Mouse (Mus musculus): ENCODE data around the gene Cdk14. TPM values are rescaled to one million over a fixed set of nuclear protein-coding genes. Genes with fewer than 3 reads are reported as not detected.

Cdk14 gene
- total RNA-seq, 1 experiment from 2014 or later = 10.6 TPM

DNA sequence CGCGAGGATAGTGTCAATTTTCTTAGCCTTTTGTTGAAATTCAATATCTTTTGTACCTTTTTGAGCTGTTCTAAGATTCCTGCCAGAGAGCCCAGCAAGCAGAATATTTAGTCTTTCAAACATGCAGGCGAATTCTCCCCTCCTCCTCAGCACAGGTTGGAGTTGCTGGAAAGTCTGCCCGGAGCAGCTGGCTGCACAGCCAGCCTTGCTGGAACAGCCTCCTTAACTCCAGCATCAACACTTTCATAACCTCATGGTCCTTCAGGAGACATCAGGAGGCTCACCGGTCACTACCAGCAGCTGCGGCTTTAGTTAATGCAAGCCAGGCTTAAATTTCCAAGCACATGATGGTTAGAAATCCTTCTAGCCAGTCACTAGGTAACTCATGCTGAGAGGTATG lies 105.8 kb downstream of the Cdk14 start:
- no peak for DNase-seq

- DNase-seq = no peak
These were observed 106.8 kb downstream of the Cdk14 start for GRCm38 (mm10) chr5:5313195-5313760.

DNA sequence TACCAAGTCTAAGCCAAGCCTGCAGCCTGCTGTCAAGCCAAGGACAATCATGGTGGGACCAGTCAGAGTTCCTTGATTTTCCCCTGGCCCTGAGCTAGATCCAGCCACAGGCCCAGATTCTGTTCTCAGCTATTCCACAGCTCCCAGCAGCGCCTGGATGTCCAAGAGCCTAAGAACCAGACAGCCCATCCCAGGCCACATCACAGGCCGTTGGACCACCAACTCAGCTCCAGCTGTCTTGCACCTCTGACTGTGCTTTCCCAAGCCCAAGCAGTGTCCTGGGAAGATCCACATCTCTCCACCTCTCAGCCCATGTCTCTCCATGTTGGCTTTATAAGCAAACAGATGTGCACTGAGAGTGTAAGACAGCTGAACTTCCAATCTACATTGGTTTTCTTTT lies 114.8 kb downstream of the Cdk14 start:
- DNase-seq = no peak

DNA sequence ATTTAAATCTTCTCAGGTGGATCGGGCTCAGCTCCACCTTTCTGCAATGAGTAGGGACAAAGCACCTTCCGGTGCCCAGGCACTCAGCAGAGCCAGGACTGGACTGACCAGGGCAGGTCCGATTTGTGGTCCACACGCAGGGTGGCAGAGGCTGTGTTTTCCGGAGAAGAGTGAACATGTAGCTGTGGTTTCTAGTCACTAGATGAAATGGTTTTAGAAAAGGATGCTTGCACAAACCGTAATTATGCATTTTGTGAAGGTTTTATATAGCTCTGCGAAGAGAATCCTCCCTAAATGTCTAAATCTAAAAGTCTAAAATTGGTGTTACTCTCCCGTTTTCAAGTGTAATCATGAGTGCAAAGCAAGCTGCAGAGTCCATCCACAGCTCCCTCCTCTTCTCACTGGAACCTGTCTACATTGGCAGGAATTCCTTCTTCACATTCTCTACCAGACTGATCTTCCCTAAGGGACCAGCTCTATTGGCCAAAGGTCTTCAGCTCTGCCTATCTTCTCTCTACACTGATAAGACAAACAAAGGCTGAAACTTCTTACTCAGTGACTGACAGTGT lies 116.9 kb downstream of the Cdk14 start:
- DNase-seq = no peak

- DNase-seq = no peak
These were observed 118.5 kb downstream of the Cdk14 start for GRCm38 (mm10) chr5:5301571-5302079.

- DNase-seq = no peak
These were observed 119.1 kb downstream of the Cdk14 start for GRCm38 (mm10) chr5:5300998-5301397.

DNA sequence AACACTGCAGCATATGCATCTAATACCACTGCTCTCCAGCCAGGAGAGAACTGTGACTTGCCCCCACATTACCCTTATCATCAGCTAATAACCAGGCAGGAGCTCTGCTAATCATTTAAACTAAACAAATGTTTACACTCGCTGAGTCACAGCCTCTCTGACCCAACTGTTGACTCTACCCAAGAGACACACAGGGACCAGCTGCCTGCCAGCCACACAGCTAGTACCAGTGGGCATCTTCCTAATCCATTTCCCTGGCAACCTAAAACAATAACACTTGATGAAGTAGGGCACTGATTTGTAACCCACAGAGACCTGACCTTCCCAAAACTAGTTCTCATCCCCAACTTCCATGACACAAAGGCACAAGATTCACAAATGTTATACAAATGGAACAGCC lies 119.8 kb downstream of the Cdk14 start:
- no peak for DNase-seq

DNA sequence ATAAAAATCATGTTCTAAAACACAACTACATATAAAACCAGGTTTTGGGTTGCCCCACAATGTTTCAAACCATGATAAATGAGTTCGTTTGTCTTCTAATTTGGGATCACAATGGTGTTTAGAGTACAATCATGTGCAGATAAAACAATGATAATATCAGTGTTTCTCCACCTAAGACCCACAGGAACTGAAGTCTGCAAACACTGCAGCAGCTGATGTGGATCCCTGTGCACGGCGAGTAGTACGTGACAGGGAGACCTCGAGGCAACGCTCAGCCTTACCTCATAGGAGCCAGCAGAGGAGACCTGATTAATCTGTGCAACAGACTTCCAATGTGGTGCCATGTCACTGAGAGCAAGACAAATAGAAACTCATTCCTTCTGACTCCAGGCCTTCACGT lies 122.9 kb downstream of the Cdk14 start:
- no peak for DNase-seq

DNA sequence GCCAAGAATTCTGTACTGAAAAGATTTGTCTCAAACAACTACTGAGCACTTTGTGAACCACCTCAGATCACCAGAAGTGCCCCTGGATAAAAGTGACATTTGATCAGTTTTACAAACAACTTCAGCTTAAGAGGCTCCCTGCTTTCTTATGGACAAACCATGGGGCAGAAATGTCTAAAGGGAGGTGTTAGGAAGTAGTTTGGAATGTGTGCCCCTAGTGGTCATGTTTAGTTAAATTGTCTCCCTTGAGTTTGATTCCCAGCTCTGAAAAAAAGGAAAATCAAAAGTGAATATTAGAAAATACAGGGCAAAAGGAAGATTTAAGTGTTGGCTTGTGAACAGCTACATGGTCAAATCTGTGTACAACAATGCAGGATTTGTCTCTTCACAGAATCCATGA lies 123.3 kb downstream of the Cdk14 start:
- no peak for DNase-seq

- no peak for DNase-seq
These were observed 127.1 kb downstream of the Cdk14 start for GRCm38 (mm10) chr5:5292830-5293542.

GRCm38 (mm10) chr5:5291321-5291991 lies 128.7 kb downstream of the Cdk14 start:
- DNase-seq = no peak

- DNase-seq = no peak
These were observed 129.4 kb downstream of the Cdk14 start for GRCm38 (mm10) chr5:5290714-5291113.

DNA sequence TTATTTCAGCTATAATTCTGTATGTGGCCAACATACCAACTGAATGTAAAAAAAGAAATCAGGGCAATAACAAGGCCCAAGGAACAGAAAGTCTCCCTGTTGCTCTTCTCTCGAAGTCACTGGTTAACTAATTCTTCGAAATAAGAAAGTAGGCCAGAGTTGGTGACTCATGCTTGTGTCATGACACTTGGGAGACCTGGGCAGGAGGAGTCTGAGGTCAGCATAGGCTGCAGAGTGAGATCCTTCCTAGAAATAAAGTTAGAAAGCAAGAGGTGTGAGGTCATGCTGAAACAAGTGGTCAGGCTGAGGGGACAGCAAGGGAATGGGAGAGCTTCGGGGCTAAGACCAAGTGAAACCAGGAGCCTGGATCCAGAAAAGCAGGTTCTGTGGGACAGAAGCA lies 134.2 kb downstream of the Cdk14 start:
- peak; percentile 16 for DNase-seq

- DNase-seq = no peak
These were observed 135.6 kb downstream of the Cdk14 start for GRCm38 (mm10) chr5:5284531-5284930.

- DNase-seq = no peak
These were observed 136.2 kb downstream of the Cdk14 start for GRCm38 (mm10) chr5:5283756-5284430.

DNA sequence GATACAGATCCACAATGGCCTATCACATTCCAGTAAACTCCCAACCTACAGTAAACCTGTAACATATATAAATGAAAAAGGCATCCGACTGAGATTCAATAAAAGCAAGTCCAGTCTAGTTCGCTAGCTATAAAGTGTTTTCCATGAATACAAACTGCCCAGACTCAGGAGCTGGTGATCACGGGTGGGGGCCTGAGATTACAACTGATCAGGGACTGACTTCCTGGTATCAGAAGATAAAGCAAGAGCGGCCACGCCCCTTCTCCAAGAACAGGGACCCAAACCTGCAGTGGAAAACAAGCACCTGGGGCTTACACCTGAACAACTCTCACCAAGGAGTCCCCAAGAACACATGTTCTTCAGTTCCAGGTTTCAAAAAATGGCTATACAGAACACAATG lies 137.7 kb downstream of the Cdk14 start:
- DNase-seq = no peak

- no peak for DNase-seq
These were observed 144.8 kb downstream of the Cdk14 start for GRCm38 (mm10) chr5:5275321-5275720.

DNA sequence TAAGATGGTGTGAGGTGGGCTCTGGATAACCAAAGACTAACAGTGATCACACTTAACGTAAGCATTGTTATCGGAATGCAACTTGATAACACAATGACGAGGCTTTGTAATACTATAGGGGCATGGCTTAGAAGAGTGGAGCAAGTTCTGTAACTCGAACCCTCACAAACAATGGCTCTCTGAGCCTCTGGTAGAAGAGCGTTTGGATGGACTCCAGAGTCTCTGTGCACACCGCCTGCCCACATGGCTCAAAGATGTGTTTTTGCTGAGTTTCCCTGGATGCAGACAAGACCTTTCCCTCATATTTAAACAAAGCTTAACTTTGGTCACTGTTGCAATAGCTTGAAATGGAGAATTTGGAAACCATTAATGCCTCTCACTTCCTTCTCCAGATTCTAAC lies 145.8 kb downstream of the Cdk14 start:
- no peak for DNase-seq

- no peak for DNase-seq
These were observed 153.4 kb downstream of the Cdk14 start for GRCm38 (mm10) chr5:5266787-5267126.

DNA sequence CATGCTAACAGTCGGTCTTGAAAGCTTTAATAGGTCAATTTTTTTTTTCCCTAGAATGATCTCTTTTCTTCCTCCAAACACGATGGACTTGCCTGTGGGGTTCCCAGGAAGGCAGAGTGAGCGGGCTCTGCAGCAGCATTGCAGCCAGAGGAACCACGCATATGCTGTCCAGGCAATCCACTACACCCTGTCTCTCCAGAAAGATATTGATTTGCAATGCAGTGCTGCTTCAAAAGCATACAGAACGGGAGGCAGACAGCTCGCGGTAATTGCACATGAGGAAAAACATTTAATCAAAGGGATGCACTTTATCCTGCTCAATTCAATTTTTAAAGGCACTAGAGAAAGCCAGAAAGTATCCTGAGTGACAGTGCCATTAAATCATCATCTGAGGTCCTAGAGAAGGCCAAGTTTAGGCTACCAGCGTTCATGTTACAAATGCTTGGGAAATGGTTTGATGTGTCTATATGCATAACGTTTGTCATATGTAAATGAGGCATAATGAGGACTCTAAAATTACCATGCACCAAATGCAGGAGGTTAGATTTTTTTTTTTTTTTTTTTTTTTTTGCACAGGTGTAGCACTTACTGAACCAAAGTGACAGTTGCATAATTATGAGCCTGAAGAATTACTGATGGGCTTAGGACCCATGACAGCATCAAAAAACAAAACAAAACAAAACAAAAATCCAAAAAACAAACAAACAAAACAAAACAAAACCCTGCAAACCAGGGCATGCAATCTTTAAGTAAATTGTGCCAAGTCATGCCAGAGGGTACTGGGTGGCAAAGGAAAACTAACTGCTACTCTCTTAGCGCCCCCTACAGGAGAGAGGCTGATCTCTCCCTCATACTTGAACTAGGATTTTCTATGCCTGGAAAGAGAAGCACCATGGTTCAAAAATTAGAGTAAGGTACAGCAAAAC lies 154.0 kb downstream of the Cdk14 start:
- peak; percentile 80 for DNase-seq

DNA sequence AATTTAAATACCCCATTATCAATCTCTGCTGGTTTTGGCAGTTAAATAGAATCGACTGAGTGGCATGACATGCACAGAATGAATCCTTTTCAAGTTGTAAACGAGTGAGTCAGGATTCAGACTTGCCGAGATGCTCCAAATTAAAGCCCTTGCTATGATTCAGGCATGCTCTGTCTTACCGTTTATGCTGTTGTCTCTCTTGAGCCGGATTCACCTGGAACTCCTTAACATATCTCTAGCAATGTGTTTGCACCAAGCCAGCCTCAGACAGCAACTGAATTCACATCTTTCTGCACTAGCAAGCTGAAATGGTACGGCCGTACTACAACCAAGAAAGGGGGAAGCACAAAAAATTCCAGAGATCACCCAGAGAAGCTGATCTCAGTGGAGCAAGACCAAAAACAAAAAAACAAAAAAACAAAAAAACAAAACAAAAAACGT lies 154.7 kb downstream of the Cdk14 start:
- DNase-seq = no peak

DNA sequence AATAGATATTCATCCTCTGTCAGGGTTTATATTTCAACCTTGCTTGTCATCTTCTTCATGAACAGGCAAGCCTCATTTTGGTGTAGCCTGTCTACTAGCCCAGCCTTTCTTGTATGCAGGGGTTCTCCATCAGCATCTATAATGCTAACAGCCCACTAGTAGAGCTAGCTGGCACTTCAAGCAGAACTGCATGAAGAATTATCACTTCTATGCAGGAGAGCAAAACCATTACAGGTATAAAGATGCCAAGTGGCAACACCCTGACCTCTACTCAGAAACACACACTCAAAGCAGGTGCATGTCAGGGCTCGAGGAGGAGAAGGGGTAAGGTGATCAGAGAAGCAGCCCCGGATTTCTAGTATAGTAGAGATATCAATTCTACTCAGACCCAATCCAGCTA lies 155.4 kb downstream of the Cdk14 start:
- no peak for DNase-seq

Data from adrenal gland, postnatal 14 days (tissue).